Mouse (Mus musculus) kidney, embryonic 14.5 days (tissue): ENCODE results near the gene F2r. TPM values are rescaled to one million over a fixed set of nuclear protein-coding genes. Genes with fewer than 3 reads are reported as not detected.

ENCODE experiments used
- ATAC-seq: fragments of 200-750 bp; cut with Nextera tagmentation; 2 replicates; pipeline ENCODE4 v1.8.0; 2017; ENCODE audit warnings: moderate number of reproducible peaks, mild to moderate bottlenecking, moderate TSS enrichment, moderate library complexity; ENCODE audit not compliant: low FRiP score, low TSS enrichment
- H3K27ac ChIP-seq: fragments of 300-500 bp; sonication (generic); 2 replicates; pipeline ENCODE4 v1.5.1; 2014; ENCODE audit warnings: low read depth, mild to moderate bottlenecking, low read length, moderate library complexity, mixed read lengths
- H3K27me3 ChIP-seq: fragments of 300-500 bp; sonication (generic); 2 replicates; pipeline ENCODE4 v1.6.1; 2014; ENCODE audit warnings: mild to moderate bottlenecking, low read length; ENCODE audit not compliant: control insufficient read depth, insufficient read depth
- H3K36me3 ChIP-seq: fragments of 300-500 bp; sonication (generic); 2 replicates; pipeline ENCODE4 v1.6.1; 2014; ENCODE audit warnings: low read length, mixed read lengths; ENCODE audit not compliant: control insufficient read depth, insufficient read depth
- H3K4me1 ChIP-seq: fragments of 300-500 bp; sonication (generic); 2 replicates; pipeline ENCODE4 v1.6.1; 2014; ENCODE audit warnings: low read length, mixed read lengths; ENCODE audit not compliant: control insufficient read depth, insufficient read depth
- H3K4me2 ChIP-seq: fragments of 300-500 bp; sonication (generic); replicated peaks from 2 replicates; pipeline ENCODE4 v1.6.1; 2014; ENCODE audit warnings: low read depth, mild to moderate bottlenecking, low read length
- H3K4me3 ChIP-seq: fragments of 300-500 bp; sonication (generic); 2 replicates; pipeline ENCODE4 v1.5.1; 2014; ENCODE audit warnings: mild to moderate bottlenecking, low read length
- H3K9ac ChIP-seq: fragments of 300-500 bp; sonication (generic); 2 replicates; pipeline ENCODE4 v1.6.1; 2014; ENCODE audit warnings: low read depth, mild to moderate bottlenecking, low read length, moderate library complexity
- H3K9me3 ChIP-seq: fragments of 300-500 bp; sonication (generic); 2 replicates; pipeline ENCODE4 v1.6.1; 2016; ENCODE audit warnings: low read length; ENCODE audit not compliant: control insufficient read depth
- WGBS: fragments of 180-500 bp; shearing (Covaris S2); extraction: QIAGEN DNeasy Blood & Tissue Kit; methylation state at CpG from one replicate; pipeline ENCODE4 v1.1.7; 2014; 5-methylcytosine and 5-hydroxymethylcytosine counted together
- polyA plus RNA-seq: library from polyadenylated mRNA; unstranded; fragments of >200 nt; fragmentation: Nextera tagmentation; extraction: Ambion mirVana; gene quantifications from 2 replicates; pipeline ENCODE4 v1.2.1, GENCODE M21; 2014

F2r gene
- polyA plus RNA-seq, 1 experiment from 2014 or later = 128 TPM

DNA sequence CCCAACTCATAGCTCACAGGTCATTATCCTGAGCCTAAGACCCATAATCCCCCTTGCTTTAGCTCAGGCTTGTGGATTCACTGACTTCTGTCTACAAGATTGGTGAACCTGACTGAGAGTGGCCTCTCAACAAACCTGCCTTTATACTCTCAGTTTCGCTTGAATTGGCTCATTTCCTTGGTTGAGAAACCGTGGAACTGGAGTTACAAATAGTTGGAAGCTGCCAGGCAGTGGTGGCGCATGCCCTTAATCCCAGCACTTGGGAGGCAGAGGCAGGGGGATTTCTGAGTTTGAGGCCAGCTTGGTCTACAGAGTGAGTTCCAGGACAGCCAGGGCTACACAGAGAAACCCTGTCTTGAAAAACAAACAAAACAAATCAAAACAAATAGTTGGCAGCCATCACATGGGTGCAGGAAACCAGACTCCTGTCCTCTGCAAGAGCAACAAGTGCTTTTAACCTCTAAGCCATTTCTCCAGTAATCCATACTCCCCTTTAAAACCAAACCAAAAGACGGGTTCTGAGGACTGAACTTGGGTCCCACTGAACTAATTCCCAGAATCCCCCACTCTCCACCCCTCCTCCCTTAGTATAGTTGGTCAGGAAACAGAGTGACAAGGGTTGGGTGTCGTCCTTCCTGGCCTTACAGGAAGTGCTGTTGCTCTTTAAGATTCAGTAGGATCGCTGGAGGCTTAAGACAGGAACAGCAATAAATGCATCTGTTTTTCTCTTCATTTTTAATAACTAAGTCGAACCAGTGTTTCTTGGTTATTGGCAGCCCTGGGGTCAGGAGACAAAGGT, 33.8 kb upstream of the F2r start:
- 62% methylated on average over 7 of the region's 7 CpGs for WGBS

DNA sequence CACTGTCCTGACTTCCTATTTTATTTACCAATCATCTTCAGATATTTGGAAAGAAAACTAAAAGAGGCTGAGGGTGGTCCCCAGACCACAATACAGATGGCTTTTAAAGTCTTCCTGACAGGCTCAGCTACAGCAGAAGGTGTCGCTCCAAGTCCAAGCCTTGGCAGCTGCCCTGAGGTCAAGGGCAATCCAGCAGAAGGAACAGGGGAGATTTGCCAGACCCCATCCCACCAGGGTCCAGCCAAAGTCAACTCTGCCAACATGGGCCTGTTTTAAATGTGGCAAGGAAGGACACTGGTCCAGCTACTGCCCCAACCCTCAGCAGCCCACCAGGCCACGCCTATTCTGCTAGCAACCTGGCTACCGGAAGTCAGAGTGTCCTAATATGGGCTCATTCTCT, 31.7 kb upstream of the F2r start:
- H3K27ac ChIP-seq = no peak overlapping the region

More for the DNA sequence above, 33.8 kb upstream of the F2r start:
- Histone ChIP-seq H3K4me3 (no peak overlapping the region), H3K36me3 (no peaks in the 10 kb centered on the region), H3K4me2 (no peak overlapping the region), H3K27me3 (no peaks in the 10 kb centered on the region), H3K4me1 (peaks cover 17% of the 10 kb centered on the region; the same call in 1 of the 2 replicates), H3K9me3 (no peaks in the 10 kb centered on the region), H3K9ac (no peak overlapping the region), H3K27ac (no peak overlapping the region)
- no peak for ATAC-seq

DNA sequence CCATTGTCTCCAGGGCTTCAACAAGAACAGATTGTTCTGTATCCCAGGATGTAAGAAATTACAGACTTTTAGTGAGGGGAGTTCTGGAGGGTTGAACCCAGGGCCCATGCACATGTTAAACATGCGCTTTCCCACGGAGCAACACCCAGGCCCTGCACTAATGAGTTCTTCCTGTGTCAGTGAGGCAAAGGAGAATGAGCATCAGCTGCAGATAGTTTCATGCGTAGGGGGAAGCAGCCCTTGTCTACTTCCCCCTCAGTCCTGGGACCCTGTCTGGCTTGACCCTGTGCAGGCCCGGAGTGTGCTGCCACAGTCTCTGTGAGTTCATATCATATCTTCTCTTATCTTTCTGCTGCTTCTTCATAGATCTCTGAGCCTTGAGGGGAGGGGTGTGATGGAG, 29.0 kb upstream of the F2r start:
- Histone ChIP-seq H3K9ac (no peak overlapping the region), H3K27ac (peak overlapping the region; percentile 82), H3K9me3 (no peaks in the 10 kb centered on the region), H3K4me1 (peaks cover 17% of the 10 kb centered on the region), H3K27me3 (no peaks in the 10 kb centered on the region), H3K4me2 (no peak overlapping the region), H3K36me3 (no peaks in the 10 kb centered on the region), H3K4me3 (no peak overlapping the region)
- ATAC-seq = peak; percentile 44
- 21% methylated on average over 4 of the region's 4 CpGs for WGBS

More for the DNA sequence above, 31.7 kb upstream of the F2r start:
- H3K36me3 ChIP-seq = no peaks in the 10 kb centered on the region
- 89% methylated on average over 3 of the region's 3 CpGs for WGBS
- ATAC-seq = no peak
- no peak overlapping the region for H3K4me2 ChIP-seq
- no peaks in the 10 kb centered on the region for H3K27me3 ChIP-seq
- H3K4me1 ChIP-seq = peaks cover 19% of the 10 kb centered on the region; the same call in 1 of the 2 replicates
- no peak overlapping the region for H3K9ac ChIP-seq
- H3K9me3 ChIP-seq = no peaks in the 10 kb centered on the region
- no peak overlapping the region for H3K4me3 ChIP-seq

DNA sequence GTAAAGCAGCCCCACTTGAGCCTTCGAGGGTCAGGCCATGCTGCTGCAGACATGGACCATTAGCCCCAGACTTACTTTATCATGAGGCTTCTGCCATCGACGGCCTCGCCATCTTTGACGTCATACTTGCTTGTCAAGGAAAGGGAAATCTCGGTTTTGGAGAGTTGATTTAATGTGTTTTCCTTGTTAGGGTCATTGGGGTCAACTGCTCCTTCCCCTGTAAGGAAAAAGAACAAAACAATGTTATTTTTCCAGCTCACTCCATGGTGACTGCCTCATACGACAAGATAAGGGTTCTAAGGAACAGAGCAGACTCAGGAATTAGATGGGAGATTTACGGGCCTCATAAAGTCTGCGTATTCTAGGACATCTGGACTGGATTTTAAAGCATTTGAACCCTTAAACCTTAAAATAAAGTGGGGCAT, 28.4 kb upstream of the F2r start:
- peaks cover 20% of the 10 kb centered on the region for H3K4me1 ChIP-seq
- no peak overlapping the region for H3K4me3 ChIP-seq
- H3K9me3 ChIP-seq = no peaks in the 10 kb centered on the region
- H3K9ac ChIP-seq = no peak overlapping the region
- 11% methylated on average over 9 of the region's 9 CpGs for WGBS
- peak; percentile 90 for ATAC-seq
- no peaks in the 10 kb centered on the region for H3K36me3 ChIP-seq
- H3K27me3 ChIP-seq = no peaks in the 10 kb centered on the region
- H3K4me2 ChIP-seq = no peak overlapping the region
- H3K27ac ChIP-seq = peak overlapping the region; percentile 32

DNA sequence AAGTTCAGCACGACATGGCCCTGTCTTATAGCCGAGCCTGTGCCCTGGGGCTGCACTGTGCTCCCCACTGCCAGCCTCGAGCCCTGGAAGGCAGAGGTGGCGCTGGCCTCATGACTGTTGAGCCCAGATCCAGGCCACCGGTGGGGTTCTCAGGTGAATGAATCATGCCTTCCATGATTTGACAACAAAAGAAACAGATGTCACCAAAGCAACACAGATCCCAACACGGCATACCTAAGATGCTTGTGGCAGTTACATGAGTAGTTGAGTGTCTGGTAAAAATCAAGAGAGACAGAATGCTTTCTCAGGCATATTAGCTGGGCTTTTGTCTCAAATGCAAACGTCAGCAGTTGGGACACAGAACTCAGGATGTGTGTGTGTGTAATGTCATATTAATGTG, 25.5 kb upstream of the F2r start:
- Histone ChIP-seq H3K4me2 (no peak overlapping the region), H3K27me3 (no peaks in the 10 kb centered on the region), H3K36me3 (no peaks in the 10 kb centered on the region), H3K9ac (no peak overlapping the region), H3K4me3 (no peak overlapping the region), H3K9me3 (no peaks in the 10 kb centered on the region), H3K27ac (no peak overlapping the region), H3K4me1 (peaks cover 40% of the 10 kb centered on the region)
- 77% methylated on average over 7 of the region's 7 CpGs for WGBS
- ATAC-seq = no peak

DNA sequence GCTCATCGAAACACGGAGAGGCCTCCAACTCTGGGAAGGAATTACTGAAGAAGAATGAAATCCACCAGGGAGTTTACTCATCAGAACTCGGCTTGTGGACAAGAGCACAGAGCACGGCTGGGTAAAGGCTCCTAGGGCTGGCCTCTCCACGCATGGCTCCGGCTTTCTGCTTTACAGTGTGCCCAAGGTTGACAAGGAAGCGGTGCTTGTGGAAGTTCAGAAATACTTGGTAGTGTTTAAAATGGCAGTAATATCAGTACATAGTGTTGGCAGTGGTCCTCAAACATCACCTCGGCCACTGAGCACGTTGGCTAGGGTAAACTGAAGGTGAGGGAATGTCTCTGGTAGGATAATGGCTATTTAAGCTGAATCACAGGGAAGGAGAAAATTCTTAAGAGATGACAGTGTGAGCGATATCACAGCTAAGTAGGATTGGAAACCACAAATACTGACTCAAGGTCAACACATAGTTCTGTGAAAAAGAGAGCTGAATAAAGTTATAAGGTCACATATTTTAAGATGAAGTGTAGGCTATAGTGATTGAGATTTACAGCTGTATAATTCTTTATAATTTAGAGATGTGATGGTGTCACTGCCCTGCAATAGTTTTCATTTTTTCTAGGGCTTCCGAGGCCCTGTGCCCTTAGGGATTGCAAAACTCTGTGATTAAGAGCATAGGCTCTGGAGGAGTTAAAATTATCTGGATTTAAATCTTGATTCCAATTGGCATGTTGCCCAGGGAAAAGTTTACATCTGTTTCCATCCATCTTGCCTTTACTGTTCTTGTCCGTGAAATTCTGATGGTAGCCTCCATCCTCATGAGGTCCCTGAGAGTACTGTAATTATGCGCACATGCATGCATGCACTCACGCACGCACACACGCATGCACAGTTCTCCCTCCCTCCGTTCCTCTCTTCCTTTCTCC, 23.0 kb upstream of the F2r start:
- Histone ChIP-seq H3K4me2 (no peak overlapping the region), H3K9me3 (no peaks in the 10 kb centered on the region), H3K36me3 (no peaks in the 10 kb centered on the region), H3K27ac (no peak overlapping the region), H3K9ac (no peak overlapping the region), H3K4me1 (peaks cover 31% of the 10 kb centered on the region), H3K27me3 (no peaks in the 10 kb centered on the region), H3K4me3 (no peak overlapping the region)
- no peak for ATAC-seq
- 76% methylated on average over 17 of the region's 17 CpGs for WGBS

DNA sequence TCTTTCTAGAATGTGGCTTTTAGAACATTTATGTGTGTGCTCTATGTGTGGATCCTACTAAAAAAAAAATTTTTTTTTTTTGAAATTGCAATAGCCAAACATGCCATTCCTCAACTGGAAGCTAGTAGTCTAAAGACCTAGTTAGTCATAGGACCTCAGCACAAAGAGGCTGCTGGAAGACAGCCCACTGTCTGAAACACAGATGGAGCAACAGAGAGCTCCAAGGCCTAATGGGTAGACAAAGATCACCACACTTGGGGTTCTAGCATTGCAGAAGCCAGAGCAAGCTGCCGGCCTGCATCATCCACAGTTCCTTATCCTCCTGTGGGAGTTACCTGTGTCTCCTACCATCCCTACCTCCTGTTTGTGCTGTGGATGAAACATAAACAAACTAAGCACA, 22.1 kb upstream of the F2r start:
- no peak overlapping the region for H3K4me3 ChIP-seq
- H3K4me2 ChIP-seq = no peak overlapping the region
- H3K4me1 ChIP-seq = peaks cover 33% of the 10 kb centered on the region
- no peaks in the 10 kb centered on the region for H3K27me3 ChIP-seq
- ATAC-seq = no peak
- no peaks in the 10 kb centered on the region for H3K36me3 ChIP-seq
- 86% methylated on average over 1 of the region's 1 CpGs for WGBS
- no peak overlapping the region for H3K9ac ChIP-seq
- H3K9me3 ChIP-seq = no peaks in the 10 kb centered on the region
- H3K27ac ChIP-seq = no peak overlapping the region

DNA sequence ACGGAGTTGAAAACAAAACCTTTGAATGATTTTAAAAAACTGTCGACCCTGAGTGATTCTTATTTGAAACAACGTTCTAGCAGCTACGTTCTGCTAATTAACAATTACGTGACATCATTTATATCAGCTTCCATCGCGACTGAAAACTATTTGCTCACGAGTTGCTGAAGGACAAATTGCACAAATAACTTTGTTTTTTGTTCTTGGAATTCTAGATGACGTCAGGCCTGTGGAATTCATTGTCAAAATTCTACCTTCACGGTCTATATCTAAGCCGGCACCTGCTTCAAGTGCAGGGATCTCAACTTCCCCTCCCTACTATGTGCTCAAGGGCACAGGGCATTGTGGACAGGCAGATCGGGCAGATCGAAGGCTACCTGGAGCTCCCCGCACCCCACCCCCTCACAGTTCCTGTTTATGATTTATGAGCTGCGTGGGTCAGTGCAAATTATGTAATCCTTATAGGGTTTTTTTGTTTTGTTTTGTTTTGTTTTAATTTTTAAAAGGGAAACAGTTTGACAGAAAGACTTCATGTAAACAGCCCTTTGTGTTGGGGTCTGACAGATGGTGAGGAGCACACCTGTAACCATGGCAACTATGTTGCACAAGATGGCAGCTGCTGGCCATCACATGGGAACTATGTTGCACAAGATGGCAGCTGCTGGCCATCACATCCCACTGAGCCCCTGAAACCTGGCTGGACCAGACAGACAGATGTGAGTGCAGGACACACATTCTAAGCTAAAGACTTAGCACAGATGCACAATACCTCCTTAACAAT, 21.2 kb upstream of the F2r start:
- 58% methylated on average over 15 of the region's 15 CpGs for WGBS
- no peak for ATAC-seq
- Histone ChIP-seq H3K4me2 (no peak overlapping the region), H3K27me3 (no peaks in the 10 kb centered on the region), H3K27ac (peak overlapping the region; percentile 18; the same call in 1 of the 2 replicates), H3K9ac (no peak overlapping the region), H3K4me1 (peaks cover 33% of the 10 kb centered on the region), H3K4me3 (no peak overlapping the region), H3K36me3 (no peaks in the 10 kb centered on the region), H3K9me3 (no peaks in the 10 kb centered on the region)
